Mouse (Mus musculus) olfactory bulb, adult 2 months (tissue): ENCODE results near the gene Ksr1.

Experiments
- CTCF ChIP-seq: fragments of 200-500 bp; IDR thresholded peaks from 2 replicates; pipeline ENCODE4 v1.5.1; 2012; ENCODE audit warnings: low read depth, mild to moderate bottlenecking, low read length, moderate library complexity; ENCODE audit not compliant: insufficient read depth
- POLR2A ChIP-seq: fragments of 200-500 bp; IDR thresholded peaks from 2 replicates; pipeline ENCODE4 v1.6.1; 2012; ENCODE audit warnings: mild to moderate bottlenecking, low read depth, low read length, moderate library complexity; ENCODE audit not compliant: insufficient read depth

DNA sequence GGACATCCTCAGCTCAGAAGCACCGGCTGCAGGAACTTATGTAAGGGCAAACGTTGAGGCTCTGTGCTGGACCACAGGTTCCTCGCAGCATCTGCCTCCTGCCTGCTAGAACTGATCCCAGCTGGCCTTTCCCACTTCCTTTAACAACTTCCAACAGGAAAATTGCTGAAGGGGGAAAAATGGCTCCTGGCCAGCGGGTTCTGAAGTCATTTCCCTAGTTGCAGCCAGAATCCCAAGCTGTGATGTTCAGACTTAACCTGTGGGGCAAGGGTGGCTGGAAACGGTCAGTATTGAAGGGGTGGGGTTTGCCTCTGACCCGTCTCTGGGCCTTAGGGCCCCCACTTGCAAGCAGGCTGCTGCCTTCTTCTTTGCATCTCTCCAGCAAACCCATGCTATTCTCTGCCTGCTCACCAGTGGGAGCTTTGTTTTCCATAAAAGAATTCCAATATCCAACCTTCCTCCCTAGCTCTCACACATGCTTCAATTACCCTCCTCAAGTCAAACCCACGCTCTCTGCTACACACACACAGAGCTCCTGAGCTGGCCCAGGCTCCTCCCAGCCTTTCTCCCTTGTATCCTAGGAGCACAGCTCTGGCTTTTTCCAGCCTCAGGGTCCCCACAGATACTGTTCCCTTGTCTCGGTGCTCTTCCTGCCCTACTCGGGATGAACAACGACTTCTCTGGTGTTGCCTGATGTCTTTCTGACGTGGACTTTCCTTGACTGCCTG is 80.6 kb downstream of the Ksr1 start:
- TF ChIP-seq POLR2A (no peak), CTCF (no peak)
